In genomic region chrX:21089867-21090239, GRCm38 (mm10) we compare ENCODE assay signal across 9 mouse cellular contexts. TPM values are rescaled to one million over a fixed set of nuclear protein-coding genes. Genes with fewer than 3 reads are reported as not detected.
A peak's percentile ranks its signal among the peaks of the same experiment; 100 is the strongest.
DNase-seq lines count a peak whose midpoint lies in the region; ATAC-seq and TF ChIP-seq lines count a peak whose summit lies in the region.
"Had no signal": no experiment of that assay in that cellular context is flagged by ENCODE, and none has a peak within 500 bp of the region (broad histone marks: within the 10 kb centered on the region; RNA-seq: fewer than 3 reads in every experiment).

No protein-coding gene starts in this region.

- peak overlapping the region; percentile 31; the same call in 1 of the 2 replicates for H3K4me3 ChIP-seq in kidney, adult 2 months (ENCODE audit: insufficient read depth, low read depth, low read length)
- H3K4me3 ChIP-seq in cortical plate, adult 2 months (ENCODE audit: insufficient read depth, low read length), result peak overlapping the region; percentile 91
- H3K4me3 ChIP-seq in hindbrain, embryonic 10.5 days, result peak overlapping the region; percentile 53
- peak overlapping the region; percentile 55 for H3K4me3 ChIP-seq in midbrain, embryonic 10.5 days

- no peak for TF ChIP-seq POLR2A in kidney, adult 2 months (IDR thresholded peaks at IDR 0.05; ENCODE audit: low read depth, low read length)
- TF ChIP-seq POLR2A in cortical plate, adult 2 months (IDR thresholded peaks at IDR 0.05; ENCODE audit: extremely low read depth, insufficient read depth, low read length), result no peak

- DNase-seq in kidney, adult 2 months, result no peak
- DNase-seq in kidney, postnatal 25 days, result no peak
- DNase-seq in hindbrain, embryonic 10.5 days (ENCODE audit: low spot score), result peak; percentile 5
- no peak for DNase-seq in midbrain, embryonic 10.5 days (ENCODE audit: low spot score)
- DNase-seq in embryo, embryonic 10.5 days (ENCODE audit: low spot score), result no peak
- no peak for DNase-seq in embryo, embryonic 9.5 days (ENCODE audit: extremely low spot score)

- H3K27ac ChIP-seq in kidney, adult 2 months (ENCODE audit: insufficient read depth, low read depth, low read length), result no peak overlapping the region
- H3K27ac ChIP-seq in cortical plate, adult 2 months (ENCODE audit: insufficient read depth, low read length), result peak overlapping the region; percentile 95
- H3K27ac ChIP-seq in hindbrain, embryonic 10.5 days, result peak overlapping the region; percentile 82
- peak overlapping the region; percentile 74; the same call in 1 of the 2 replicates for H3K27ac ChIP-seq in midbrain, embryonic 10.5 days (replicated peaks)

- ATAC-seq in CD4-positive, CD25-positive, alpha-beta regulatory T cell, adult 4 months, result no peak

- no peaks in the 10 kb centered on the region for H3K4me1 ChIP-seq in kidney, adult 2 months (ENCODE audit: control insufficient read depth, insufficient read depth, low read length)
- no peaks in the 10 kb centered on the region for H3K4me1 ChIP-seq in cortical plate, adult 2 months (ENCODE audit: control insufficient read depth, insufficient read depth, low read length)
- no peaks in the 10 kb centered on the region for H3K4me1 ChIP-seq in hindbrain, embryonic 10.5 days (replicated peaks)
- H3K4me1 ChIP-seq in midbrain, embryonic 10.5 days, result no peaks in the 10 kb centered on the region

- WGBS in kidney, adult 2 months, result 46% methylated on average over 7 of the region's 7 CpGs
- WGBS in hindbrain, embryonic 10.5 days, result 53% methylated on average over 7 of the region's 7 CpGs
- 56% methylated on average over 7 of the region's 7 CpGs for whole genome bisulfite sequencing in midbrain, embryonic 10.5 days

- H3K36me3 ChIP-seq in kidney, adult 2 months (ENCODE audit: control insufficient read depth, insufficient read depth, low read length), result no peaks in the 10 kb centered on the region
- no peaks in the 10 kb centered on the region for H3K36me3 ChIP-seq in hindbrain, embryonic 10.5 days
- H3K36me3 ChIP-seq in midbrain, embryonic 10.5 days, result no peaks in the 10 kb centered on the region
- H3K36me3 ChIP-seq: G1E had no signal

- no peak for TF ChIP-seq CTCF in kidney, adult 2 months (conservative IDR thresholded peaks at IDR 0.05; ENCODE audit: insufficient read depth, insufficient read length, low read depth, low read length)
- no peak for TF ChIP-seq CTCF in cortical plate, adult 2 months (IDR thresholded peaks at IDR 0.05; ENCODE audit: extremely low read depth, insufficient read depth, low read length)

- H3K27me3 ChIP-seq in kidney, adult 2 months (replicated peaks; ENCODE audit: control insufficient read depth, insufficient read depth, low read length), result no peaks in the 10 kb centered on the region
- H3K27me3 ChIP-seq in hindbrain, embryonic 10.5 days (ENCODE audit: insufficient read depth, poor library complexity, severe bottlenecking), result no peaks in the 10 kb centered on the region
- H3K27me3 ChIP-seq in midbrain, embryonic 10.5 days (ENCODE audit: low read depth, poor library complexity, severe bottlenecking), result no peaks in the 10 kb centered on the region

- no peaks in the 10 kb centered on the region for H3K9me3 ChIP-seq in hindbrain, embryonic 10.5 days
- no peaks in the 10 kb centered on the region for H3K9me3 ChIP-seq in midbrain, embryonic 10.5 days (replicated peaks)
- H3K9me3 ChIP-seq: G1E had no signal

RNA-seq across cellular contexts. Expression of gene Zfp300, which starts 0.5 kb away (rescaled TPM):
- 0.07 and 0.11 TPM in 2 replicates for polyA plus RNA-seq in kidney, adult 2 months (2012; rRNA removed)
- 1.3 and 1.4 TPM in 2 replicates for polyA plus RNA-seq in cortical plate, adult 2 months (2012; rRNA removed)
- 1.9 and 2.2 TPM in 2 replicates for polyA plus RNA-seq in hindbrain, embryonic 10.5 days (2016; fragmentation: Nextera tagmentation; extraction: Ambion mirVana)
- polyA plus RNA-seq in midbrain, embryonic 10.5 days (2016; fragmentation: Nextera tagmentation; extraction: Ambion mirVana), result 2.2 and 2.4 TPM in 2 replicates
- polyA plus RNA-seq in CD4-positive, CD25-positive, alpha-beta regulatory T cell, adult 4 months (2017; shearing (Covaris generic)), result 1 to 10 TPM; 2.1 to 2.6 TPM
- polyA plus RNA-seq: G1E had no signal

RNA-seq across cellular contexts. Expression of gene Spaca5, which starts 21.6 kb away (rescaled TPM):
- not detected in 2 replicates for polyA plus RNA-seq in kidney, adult 2 months (2012; rRNA removed)
- not detected in 2 replicates for polyA plus RNA-seq in cortical plate, adult 2 months (2012; rRNA removed)
- polyA plus RNA-seq in hindbrain, embryonic 10.5 days (2016; fragmentation: Nextera tagmentation; extraction: Ambion mirVana), result not detected in 2 replicates
- not detected in 2 replicates for polyA plus RNA-seq in midbrain, embryonic 10.5 days (2016; fragmentation: Nextera tagmentation; extraction: Ambion mirVana)
- polyA plus RNA-seq in CD4-positive, CD25-positive, alpha-beta regulatory T cell, adult 4 months (2017; shearing (Covaris generic)), result not detected
- polyA plus RNA-seq: G1E had no signal

RNA-seq across cellular contexts. Expression of gene Ssxa1, which starts 25.8 kb away (rescaled TPM):
- polyA plus RNA-seq in kidney, adult 2 months (2012; rRNA removed), result not detected in 2 replicates
- not detected in 2 replicates for polyA plus RNA-seq in cortical plate, adult 2 months (2012; rRNA removed)
- polyA plus RNA-seq in hindbrain, embryonic 10.5 days (2016; fragmentation: Nextera tagmentation; extraction: Ambion mirVana), result not detected in 2 replicates
- polyA plus RNA-seq in midbrain, embryonic 10.5 days (2016; fragmentation: Nextera tagmentation; extraction: Ambion mirVana), result not detected in 2 replicates
- polyA plus RNA-seq in CD4-positive, CD25-positive, alpha-beta regulatory T cell, adult 4 months (2017; shearing (Covaris generic)), result not detected
- polyA plus RNA-seq: G1E had no signal

RNA-seq across cellular contexts. Expression of gene Zfp182, which starts 27.7 kb away (rescaled TPM):
- 0.52 and 0.72 TPM in 2 replicates for polyA plus RNA-seq in kidney, adult 2 months (2012; rRNA removed)
- 9.5 and 9.7 TPM in 2 replicates for polyA plus RNA-seq in cortical plate, adult 2 months (2012; rRNA removed)
- 4.1 and 6.0 TPM in 2 replicates for polyA plus RNA-seq in hindbrain, embryonic 10.5 days (2016; fragmentation: Nextera tagmentation; extraction: Ambion mirVana)
- 6.4 and 6.7 TPM in 2 replicates for polyA plus RNA-seq in midbrain, embryonic 10.5 days (2016; fragmentation: Nextera tagmentation; extraction: Ambion mirVana)
- polyA plus RNA-seq in CD4-positive, CD25-positive, alpha-beta regulatory T cell, adult 4 months (2017; shearing (Covaris generic)), result 10 to 100 TPM; 16.7 to 22.9 TPM

Comparison
In these comparisons a context has a peak if more than half of its experiments do, and no peak if none do; other contexts are left out.
1. H3K4me3 ChIP-seq: peak in every context shown above with its lines; median percentile 91 in cortical plate, adult 2 months; 55 in midbrain, embryonic 10.5 days; 53 in hindbrain, embryonic 10.5 days; 31 in kidney, adult 2 months.